Mouse (Mus musculus) kidney, embryonic 16.5 days (tissue): ENCODE results near the gene Cd160. TPM values are rescaled to one million over a fixed set of nuclear protein-coding genes. Genes with fewer than 3 reads are reported as not detected.

Source experiments
- ATAC-seq: fragments of 200-750 bp; cut with Nextera tagmentation; 2 replicates; pipeline ENCODE4 v1.8.0; 2017; ENCODE audit warnings: moderate TSS enrichment; ENCODE audit not compliant: low FRiP score, low TSS enrichment
- H3K27ac ChIP-seq: fragments of 300-500 bp; sonication (generic); 2 replicates; pipeline ENCODE4 v1.5.1; 2014; ENCODE audit warnings: low read length
- H3K27me3 ChIP-seq: fragments of 300-500 bp; sonication (generic); 2 replicates; pipeline ENCODE4 v1.6.1; 2014; ENCODE audit warnings: low read length, control low read depth, mixed read lengths; ENCODE audit not compliant: insufficient read depth
- H3K36me3 ChIP-seq: fragments of 300-500 bp; sonication (generic); 2 replicates; pipeline ENCODE4 v1.6.1; 2014; ENCODE audit warnings: low read length, control low read depth, mixed read lengths; ENCODE audit not compliant: insufficient read depth
- H3K4me1 ChIP-seq: fragments of 300-500 bp; sonication (generic); 2 replicates; pipeline ENCODE4 v1.6.1; 2014; ENCODE audit warnings: low read length, control low read depth, mixed read lengths; ENCODE audit not compliant: insufficient read depth
- H3K4me2 ChIP-seq: fragments of 300-500 bp; sonication (generic); replicated peaks from 2 replicates; pipeline ENCODE4 v1.6.1; 2014; ENCODE audit warnings: low read depth, low read length
- H3K4me3 ChIP-seq: fragments of 300-500 bp; sonication (generic); 2 replicates; pipeline ENCODE4 v1.5.1; 2014; ENCODE audit warnings: mild to moderate bottlenecking, low read length
- H3K9ac ChIP-seq: fragments of 300-500 bp; sonication (generic); replicated peaks from 2 replicates; pipeline ENCODE4 v1.6.1; 2014; ENCODE audit warnings: low read length
- H3K9me3 ChIP-seq: fragments of 300-500 bp; sonication (generic); 2 replicates; pipeline ENCODE4 v1.6.1; 2016; ENCODE audit warnings: low read length, control low read depth
- WGBS: fragments of 180-500 bp; shearing (Covaris S2); extraction: QIAGEN DNeasy Blood & Tissue Kit; methylation state at CpG from one replicate; pipeline ENCODE4 v1.1.7; 2014; 5-methylcytosine and 5-hydroxymethylcytosine counted together
- polyA plus RNA-seq: library from polyadenylated mRNA; unstranded; fragments of >200 nt; fragmentation: Nextera tagmentation; extraction: Ambion mirVana; gene quantifications from 2 replicates; pipeline ENCODE4 v1.2.1, GENCODE M21; 2015

Gene Cd160
- 0.12 TPM in 1 of 2 replicates, not detected in the other for polyA plus RNA-seq

DNA sequence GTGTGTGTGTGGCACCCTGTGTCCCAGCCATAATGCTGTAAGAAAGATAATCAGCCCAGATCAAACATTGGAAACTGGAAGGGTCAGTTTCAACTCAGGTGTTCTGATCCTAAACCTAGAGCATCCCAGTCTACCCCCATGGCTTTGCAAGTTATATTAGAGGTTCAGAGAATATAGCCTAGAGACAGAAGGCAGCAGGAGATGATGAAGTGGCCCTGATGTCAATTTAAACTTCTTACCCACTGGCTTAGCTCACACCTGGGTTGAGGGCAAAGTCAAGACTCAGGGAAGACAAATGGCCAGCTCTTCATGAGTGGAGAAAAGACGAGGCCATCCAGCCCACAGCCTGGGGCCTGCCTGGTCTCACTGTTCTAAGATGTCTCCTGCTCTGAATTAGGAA lies at the start of gene Cd160, which contains the start of gene Pdzk1:
TSS of gene Cd160 (minus strand) at position 368 of the 400 bp plus-strand sequence.
TSS of gene Pdzk1 (plus strand) at position 301 of the 400 bp plus-strand sequence.
- no peak for ATAC-seq
- Histone ChIP-seq H3K4me3 (peak within 1 kb of the TSS; percentile 28), H3K4me1 (peaks cover 6% of the 10 kb centered on the region), H3K27ac (peak within 1 kb of the TSS; percentile 48), H3K4me2 (no peak within 1 kb of the TSS), H3K9ac (peak within 1 kb of the TSS; percentile 49; the same call in 1 of the 2 replicates), H3K9me3 (no peaks in the 10 kb centered on the region), H3K36me3 (no peaks in the 10 kb centered on the region), H3K27me3 (no peaks in the 10 kb centered on the region)
- WGBS: 75% methylated on average over 1 of the region's 1 CpGs

DNA sequence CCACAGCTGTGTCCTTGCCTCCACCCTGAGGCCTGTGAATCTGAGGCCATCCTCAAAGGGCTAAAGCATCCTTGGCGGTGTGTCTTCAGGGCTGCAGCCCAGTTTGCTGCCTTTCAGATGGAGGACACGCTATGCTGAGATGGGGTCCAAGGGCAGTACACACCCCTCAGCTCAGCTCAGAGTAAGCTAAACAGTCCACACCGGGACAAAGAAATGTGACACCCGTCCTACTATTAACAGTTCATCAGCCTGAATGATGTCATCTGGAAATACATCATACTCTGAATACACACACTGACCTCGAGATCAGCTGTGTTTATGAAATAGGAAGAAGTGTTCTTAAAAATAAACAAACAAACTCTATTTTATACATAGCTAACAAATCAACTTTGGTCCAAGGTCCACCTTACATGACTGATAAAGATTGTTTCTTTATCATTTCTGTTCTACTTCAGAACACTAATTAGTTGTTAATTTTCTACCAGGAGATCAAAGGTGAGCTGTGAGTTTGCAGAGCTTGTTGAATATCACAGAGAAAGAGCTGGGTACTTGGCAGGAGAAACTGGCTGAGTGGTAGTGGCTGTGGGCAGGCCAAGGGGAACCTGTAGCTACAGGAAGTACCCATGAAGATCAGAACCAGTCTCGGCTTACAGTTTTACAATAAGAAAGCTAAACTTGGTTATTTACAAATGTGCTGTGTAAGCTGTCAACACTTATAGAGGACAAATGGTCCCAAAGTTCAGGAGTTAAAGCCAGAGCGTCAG lies 45.8 kb upstream of the Cd160 start:
- Histone ChIP-seq H3K4me1 (no peaks in the 10 kb centered on the region; the same call in 1 of the 2 replicates), H3K4me2 (no peak overlapping the region), H3K4me3 (no peak overlapping the region), H3K9ac (no peak overlapping the region), H3K27ac (peak overlapping the region; percentile 24; the same call in 1 of the 2 replicates), H3K27me3 (no peaks in the 10 kb centered on the region), H3K36me3 (peaks cover 44% of the 10 kb centered on the region), H3K9me3 (no peaks in the 10 kb centered on the region)
- ATAC-seq: peak; percentile 74
- WGBS: 61% methylated on average over 7 of the region's 7 CpGs

DNA sequence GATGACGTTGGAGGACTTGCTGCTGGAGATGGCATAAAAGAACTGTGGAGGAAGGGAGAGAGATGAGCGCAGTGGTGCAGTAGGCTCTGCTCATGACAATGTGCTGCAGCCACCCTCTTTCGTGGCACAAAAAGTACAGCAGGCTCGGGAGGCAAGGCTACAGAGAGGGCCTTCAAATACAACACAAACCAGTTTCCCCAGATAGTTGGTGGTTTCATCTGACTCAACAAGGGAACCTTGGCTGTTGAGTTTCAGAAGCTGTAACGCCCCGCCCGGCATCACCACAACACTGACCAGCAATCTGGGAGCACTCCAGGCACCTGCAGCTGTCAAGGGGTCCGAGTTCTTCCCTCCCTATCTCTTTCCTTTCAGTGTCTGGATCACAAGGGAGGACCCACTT lies 43.4 kb upstream of the Cd160 start:
- H3K9me3 ChIP-seq: no peaks in the 10 kb centered on the region
- H3K27me3 ChIP-seq: no peaks in the 10 kb centered on the region
- no peak overlapping the region for H3K4me2 ChIP-seq
- peaks cover 53% of the 10 kb centered on the region for H3K36me3 ChIP-seq
- ATAC-seq: no peak
- WGBS: 92% methylated on average over 8 of the region's 8 CpGs
- no peak overlapping the region for H3K27ac ChIP-seq
- no peak overlapping the region for H3K9ac ChIP-seq
- no peak overlapping the region for H3K4me3 ChIP-seq
- no peaks in the 10 kb centered on the region; the same call in 1 of the 2 replicates for H3K4me1 ChIP-seq

DNA sequence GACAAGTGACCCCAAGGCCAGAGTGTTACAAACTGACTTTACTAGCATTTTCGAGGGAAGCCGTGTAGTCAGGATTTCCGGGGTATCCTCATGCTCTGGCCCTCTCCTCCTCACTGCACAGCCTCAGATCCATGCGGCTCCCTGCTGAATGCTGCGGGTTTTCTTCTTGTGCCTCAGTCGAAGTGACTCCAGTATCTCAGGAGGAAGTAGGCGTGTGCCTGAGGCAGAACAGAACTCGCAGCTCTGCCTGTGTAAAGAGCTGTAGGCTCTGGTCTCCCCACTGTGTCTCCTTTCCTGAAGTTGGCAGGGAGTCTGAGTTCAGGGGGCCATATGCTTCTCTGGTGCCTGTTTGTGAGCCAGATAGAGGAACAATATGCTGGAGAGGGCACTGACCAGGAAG lies 41.9 kb upstream of the Cd160 start:
- no peaks in the 10 kb centered on the region for H3K9me3 ChIP-seq
- H3K4me1 ChIP-seq: no peaks in the 10 kb centered on the region; the same call in 1 of the 2 replicates
- no peaks in the 10 kb centered on the region for H3K27me3 ChIP-seq
- no peak overlapping the region for H3K4me2 ChIP-seq
- peaks cover 49% of the 10 kb centered on the region for H3K36me3 ChIP-seq
- no peak overlapping the region for H3K9ac ChIP-seq
- H3K4me3 ChIP-seq: no peak overlapping the region
- no peak overlapping the region for H3K27ac ChIP-seq
- no peak for ATAC-seq
- 84% methylated on average over 8 of the region's 8 CpGs for WGBS

DNA sequence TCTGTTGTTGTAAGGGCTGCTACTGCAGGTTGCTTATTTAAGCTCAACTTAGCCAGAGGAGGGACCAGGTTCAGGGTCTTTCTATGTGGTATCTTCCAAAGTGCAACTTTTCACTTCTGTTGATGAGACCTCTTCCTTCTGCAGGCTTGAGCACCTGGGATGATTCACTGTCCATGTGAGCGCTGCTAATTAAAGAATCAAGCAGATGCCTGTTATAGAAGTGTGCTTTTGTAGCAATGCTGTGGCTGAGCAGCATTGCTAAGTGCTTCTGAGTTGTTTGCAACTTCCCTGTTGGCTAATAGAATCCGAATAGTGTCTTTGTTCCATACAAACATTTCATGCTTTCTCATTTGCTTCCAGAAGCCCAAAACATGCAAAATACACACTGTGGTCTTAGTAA lies 41.1 kb upstream of the Cd160 start:
- peaks cover 49% of the 10 kb centered on the region for H3K36me3 ChIP-seq
- H3K9ac ChIP-seq: no peak overlapping the region
- H3K4me2 ChIP-seq: no peak overlapping the region
- no peak for ATAC-seq
- H3K27me3 ChIP-seq: no peaks in the 10 kb centered on the region
- 96% methylated on average over 2 of the region's 2 CpGs for WGBS
- H3K27ac ChIP-seq: no peak overlapping the region
- H3K4me3 ChIP-seq: no peak overlapping the region
- no peaks in the 10 kb centered on the region; the same call in 1 of the 2 replicates for H3K4me1 ChIP-seq
- H3K9me3 ChIP-seq: no peaks in the 10 kb centered on the region

DNA sequence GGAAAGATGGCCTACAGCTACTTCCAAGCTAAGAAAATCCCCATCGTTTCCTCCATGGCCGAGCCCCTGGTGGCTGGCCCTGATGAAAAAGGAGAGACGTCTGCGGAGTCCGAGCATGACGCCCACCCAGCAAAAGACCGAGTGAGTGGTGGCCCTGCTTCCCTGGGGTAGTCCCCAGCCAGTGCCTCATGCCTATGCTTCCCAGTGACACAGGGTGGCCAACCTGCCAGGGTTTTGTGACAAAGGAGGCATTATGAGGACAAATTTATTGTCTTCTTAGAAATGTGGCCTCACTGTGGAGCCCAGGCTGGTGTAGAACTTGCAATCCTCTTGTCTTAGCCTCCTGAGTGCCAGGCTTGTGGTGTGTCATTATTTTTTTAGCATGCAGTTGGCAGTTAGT lies 39.9 kb upstream of the Cd160 start:
- 86% methylated on average over 7 of the region's 7 CpGs for WGBS
- H3K9me3 ChIP-seq: no peaks in the 10 kb centered on the region

DNA sequence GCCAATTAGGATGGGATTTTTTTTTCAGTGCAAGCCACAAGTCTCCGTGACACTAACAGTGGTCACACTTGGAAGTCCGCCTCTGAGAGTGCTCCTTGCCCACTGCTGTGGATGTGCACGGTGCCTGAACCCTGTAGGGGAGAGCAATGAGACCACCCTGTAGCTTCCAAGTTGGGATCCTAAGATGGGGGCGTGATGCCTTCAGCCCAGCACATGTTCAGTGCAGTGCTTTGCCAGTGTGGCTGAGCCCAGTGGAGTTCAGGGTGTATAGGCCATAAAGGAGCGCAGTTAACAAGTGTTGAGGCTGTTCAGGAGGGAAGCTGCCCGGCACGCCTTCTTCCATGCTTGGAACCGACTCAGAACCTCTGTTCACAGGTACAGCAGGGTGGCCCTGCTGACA lies 39.4 kb upstream of the Cd160 start:
- no peak for ATAC-seq
- H3K36me3 ChIP-seq: peaks cover 42% of the 10 kb centered on the region
- H3K4me2 ChIP-seq: no peak overlapping the region
- no peak overlapping the region for H3K4me3 ChIP-seq
- H3K27me3 ChIP-seq: no peaks in the 10 kb centered on the region
- no peak overlapping the region for H3K27ac ChIP-seq
- H3K9ac ChIP-seq: no peak overlapping the region
- 92% methylated on average over 8 of the region's 8 CpGs for WGBS
- no peaks in the 10 kb centered on the region for H3K9me3 ChIP-seq
- no peaks in the 10 kb centered on the region for H3K4me1 ChIP-seq

More for the DNA sequence above, 39.9 kb upstream of the Cd160 start:
- Histone ChIP-seq H3K4me3 (no peak overlapping the region), H3K27ac (no peak overlapping the region), H3K27me3 (no peaks in the 10 kb centered on the region), H3K36me3 (peaks cover 47% of the 10 kb centered on the region), H3K9ac (no peak overlapping the region), H3K4me1 (no peaks in the 10 kb centered on the region), H3K4me2 (no peak overlapping the region)
- ATAC-seq: no peak

DNA sequence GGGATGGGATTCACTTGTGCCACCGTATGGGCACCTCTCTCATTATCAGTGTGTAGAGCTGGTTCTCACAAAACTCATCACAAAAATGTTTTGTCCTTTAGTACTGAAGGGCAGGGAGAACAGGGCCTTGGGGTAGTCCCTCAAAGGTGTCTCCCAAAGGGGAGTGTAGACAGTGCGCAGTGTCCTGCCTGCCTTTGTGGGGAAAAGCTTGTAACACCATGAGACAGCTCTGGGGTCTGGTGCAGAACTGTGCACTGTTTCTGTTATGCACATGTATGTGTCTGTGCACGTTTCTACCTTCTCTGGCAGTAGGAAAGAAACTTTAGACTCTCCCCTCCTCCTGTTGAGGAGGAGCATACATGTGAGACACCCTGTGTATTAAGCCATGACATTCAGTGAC lies 38.7 kb upstream of the Cd160 start:
- H3K4me1 ChIP-seq: no peaks in the 10 kb centered on the region
- 94% methylated on average over 3 of the region's 3 CpGs for WGBS
- H3K9ac ChIP-seq: no peak overlapping the region
- H3K9me3 ChIP-seq: no peaks in the 10 kb centered on the region
- peaks cover 36% of the 10 kb centered on the region for H3K36me3 ChIP-seq
- H3K4me3 ChIP-seq: no peak overlapping the region
- H3K27ac ChIP-seq: no peak overlapping the region
- H3K4me2 ChIP-seq: no peak overlapping the region
- no peaks in the 10 kb centered on the region for H3K27me3 ChIP-seq
- no peak for ATAC-seq

DNA sequence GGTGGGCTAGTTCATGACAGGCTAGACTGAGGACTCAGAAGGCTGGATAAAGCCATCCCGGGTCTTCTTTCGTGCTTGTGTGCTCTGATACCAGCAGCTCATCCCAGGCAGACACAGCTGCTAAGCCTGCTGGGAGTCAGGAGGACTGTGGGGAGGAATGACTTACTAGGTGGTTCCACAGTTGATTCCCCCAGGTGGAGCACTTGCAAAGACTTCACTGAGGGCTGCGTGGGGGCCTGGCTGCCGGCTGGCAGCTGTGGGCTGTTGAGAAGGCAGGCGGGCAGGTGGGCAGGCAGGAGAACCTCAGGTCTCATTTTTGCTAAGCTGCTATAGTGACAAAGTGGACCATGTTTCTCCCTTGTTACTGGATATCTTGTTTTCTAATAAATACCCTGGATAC lies 31.3 kb upstream of the Cd160 start:
- H3K9ac ChIP-seq: no peak overlapping the region
- ATAC-seq: no peak
- no peak overlapping the region for H3K4me2 ChIP-seq
- no peaks in the 10 kb centered on the region for H3K27me3 ChIP-seq
- H3K27ac ChIP-seq: no peak overlapping the region
- no peak overlapping the region for H3K4me3 ChIP-seq
- WGBS: 85% methylated on average over 5 of the region's 5 CpGs
- no peaks in the 10 kb centered on the region for H3K4me1 ChIP-seq
- H3K36me3 ChIP-seq: 0 out of 2 replicates have a peak, but pooled peaks cover 5% of the 10 kb centered on the region
- no peaks in the 10 kb centered on the region for H3K9me3 ChIP-seq

DNA sequence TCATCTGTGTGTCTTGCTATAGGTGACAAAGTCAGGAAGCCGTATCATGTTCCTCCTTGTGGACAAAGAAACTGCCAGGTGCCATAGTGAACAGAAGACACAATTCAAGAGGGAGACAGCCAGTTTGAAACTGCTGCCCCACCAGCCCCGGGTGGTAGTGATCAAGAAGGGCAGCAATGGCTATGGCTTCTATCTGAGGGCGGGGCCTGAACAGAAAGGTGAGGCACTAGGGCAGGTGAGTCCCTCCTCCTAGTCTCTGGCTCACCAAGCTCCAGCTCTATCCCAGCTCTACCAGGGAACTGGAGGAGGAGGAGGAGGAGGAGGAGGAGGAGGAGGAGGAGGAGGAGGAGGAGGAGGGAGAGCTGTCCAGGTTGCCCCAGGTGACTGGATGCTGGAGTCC lies 26.7 kb upstream of the Cd160 start:
- Histone ChIP-seq H3K9me3 (no peaks in the 10 kb centered on the region), H3K4me3 (no peak overlapping the region), H3K9ac (no peak overlapping the region), H3K27ac (no peak overlapping the region), H3K4me1 (no peaks in the 10 kb centered on the region), H3K27me3 (no peaks in the 10 kb centered on the region), H3K36me3 (0 out of 2 replicates have a peak, but pooled peaks cover 5% of the 10 kb centered on the region), H3K4me2 (no peak overlapping the region)
- 73% methylated on average over 3 of the region's 3 CpGs for WGBS
- no peak for ATAC-seq
